Mouse (Mus musculus): ENCODE data around the gene Slc25a24. TPM values are rescaled to one million over a fixed set of nuclear protein-coding genes. Genes with fewer than 3 reads are reported as not detected.

Slc25a24 gene
- polyA plus RNA-seq, 1 experiment from 2014 or later: 39.8 TPM

- 81% methylated on average over 4 of the region's 4 CpGs for WGBS
- Histone ChIP-seq H3K27me3 (replicated peaks; ENCODE audit: control insufficient read depth, insufficient read depth, low read length) (no peaks in the 10 kb centered on the region), H3K4me1 (replicated peaks; ENCODE audit: control insufficient read depth, insufficient read depth, low read length) (no peaks in the 10 kb centered on the region), H3K9me3 (ENCODE audit: control insufficient read depth, low read length) (no peaks in the 10 kb centered on the region), H3K36me3 (ENCODE audit: control insufficient read depth, insufficient read depth, low read length) (peaks cover 41% of the 10 kb centered on the region), H3K4me3 (ENCODE audit: low read depth, low read length) (no peak overlapping the region), H3K27ac (ENCODE audit: low read depth) (no peak overlapping the region), H3K4me2 (ENCODE audit: low read length) (no peak overlapping the region), H3K9ac (ENCODE audit: low read length) (no peak overlapping the region)
- ATAC-seq (replicated peaks; ENCODE audit: low FRiP score, low TSS enrichment, low read depth) (no peak), DNase-seq (ENCODE audit: low spot score) (peak; percentile 35)
Observed at GRCm38 (mm10) chr3:109155926-109156669, 33.1 kb downstream of the Slc25a24 start.

GRCm38 (mm10) chr3:109157481-109157880 is 34.5 kb downstream of the Slc25a24 start:
- H3K27ac ChIP-seq (ENCODE audit: low read depth): no peak overlapping the region
- ATAC-seq (replicated peaks; ENCODE audit: low FRiP score, low TSS enrichment, low read depth) (no peak), DNase-seq (ENCODE audit: low spot score) (peak; percentile 7)
- H3K36me3 ChIP-seq (ENCODE audit: control insufficient read depth, insufficient read depth, low read length): peaks cover 47% of the 10 kb centered on the region
- 81% methylated on average over 3 of the region's 3 CpGs for WGBS
- H3K4me2 ChIP-seq (ENCODE audit: low read length): no peak overlapping the region
- H3K4me3 ChIP-seq (ENCODE audit: low read depth, low read length): no peak overlapping the region
- no peaks in the 10 kb centered on the region for H3K4me1 ChIP-seq (replicated peaks; ENCODE audit: control insufficient read depth, insufficient read depth, low read length)
- no peak overlapping the region for H3K9ac ChIP-seq (ENCODE audit: low read length)
- no peaks in the 10 kb centered on the region for H3K27me3 ChIP-seq (replicated peaks; ENCODE audit: control insufficient read depth, insufficient read depth, low read length)
- H3K9me3 ChIP-seq (ENCODE audit: control insufficient read depth, low read length): no peaks in the 10 kb centered on the region

GRCm38 (mm10) chr3:109164088-109164487 is 41.1 kb downstream of the Slc25a24 start:
- Histone ChIP-seq H3K27ac (ENCODE audit: low read depth) (no peak overlapping the region), H3K4me1 (replicated peaks; ENCODE audit: control insufficient read depth, insufficient read depth, low read length) (no peaks in the 10 kb centered on the region), H3K9ac (ENCODE audit: low read length) (no peak overlapping the region), H3K36me3 (ENCODE audit: control insufficient read depth, insufficient read depth, low read length) (peaks cover 67% of the 10 kb centered on the region), H3K4me2 (ENCODE audit: low read length) (no peak overlapping the region), H3K4me3 (ENCODE audit: low read depth, low read length) (no peak overlapping the region), H3K9me3 (ENCODE audit: control insufficient read depth, low read length) (no peaks in the 10 kb centered on the region), H3K27me3 (replicated peaks; ENCODE audit: control insufficient read depth, insufficient read depth, low read length) (no peaks in the 10 kb centered on the region)
- no peak for ATAC-seq (replicated peaks; ENCODE audit: low FRiP score, low TSS enrichment, low read depth)
- no peak for DNase-seq (ENCODE audit: low spot score)
- WGBS: 93% methylated on average over 2 of the region's 2 CpGs

DNA sequence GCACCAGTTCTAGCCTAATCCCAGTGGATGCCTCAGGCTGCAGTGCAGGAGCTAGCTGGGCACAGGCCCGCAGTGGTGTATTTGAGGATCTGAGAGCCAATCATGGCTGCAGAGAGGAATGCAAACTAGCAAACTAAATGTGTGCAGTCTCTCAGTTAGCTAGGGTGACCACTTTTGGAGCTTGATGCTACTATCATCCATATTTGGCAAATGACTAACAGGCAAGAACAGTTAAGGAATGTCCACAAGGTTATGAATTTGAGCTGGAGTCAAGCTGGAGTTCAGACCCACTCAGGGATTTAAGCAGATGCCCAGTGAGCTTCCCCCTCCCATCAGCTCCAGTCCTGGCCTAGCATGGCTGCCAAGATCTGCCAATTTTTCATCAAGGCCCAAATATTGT is 41.7 kb downstream of the Slc25a24 start:
- no peak for DNase-seq (ENCODE audit: low spot score)
- Histone ChIP-seq H3K4me2 (ENCODE audit: low read length) (no peak overlapping the region), H3K9me3 (ENCODE audit: control insufficient read depth, low read length) (no peaks in the 10 kb centered on the region), H3K27me3 (replicated peaks; ENCODE audit: control insufficient read depth, insufficient read depth, low read length) (no peaks in the 10 kb centered on the region), H3K9ac (ENCODE audit: low read length) (no peak overlapping the region), H3K36me3 (ENCODE audit: control insufficient read depth, insufficient read depth, low read length) (peaks cover 62% of the 10 kb centered on the region), H3K4me3 (ENCODE audit: low read depth, low read length) (no peak overlapping the region), H3K4me1 (replicated peaks; ENCODE audit: control insufficient read depth, insufficient read depth, low read length) (no peaks in the 10 kb centered on the region), H3K27ac (ENCODE audit: low read depth) (no peak overlapping the region)
- ATAC-seq (replicated peaks; ENCODE audit: low FRiP score, low TSS enrichment, low read depth): no peak
- 93% methylated on average over 1 of the region's 1 CpGs for WGBS

GRCm38 (mm10) chr3:109165214-109165829 is 42.4 kb downstream of the Slc25a24 start:
- DNase-seq (ENCODE audit: low spot score) (no peak), ATAC-seq (replicated peaks; ENCODE audit: low FRiP score, low TSS enrichment, low read depth) (no peak; the same call in 1 of the 2 replicates)
- Histone ChIP-seq H3K9me3 (ENCODE audit: control insufficient read depth, low read length) (no peaks in the 10 kb centered on the region), H3K4me3 (ENCODE audit: low read depth, low read length) (no peak overlapping the region), H3K9ac (ENCODE audit: low read length) (no peak overlapping the region), H3K27ac (ENCODE audit: low read depth) (no peak overlapping the region), H3K27me3 (replicated peaks; ENCODE audit: control insufficient read depth, insufficient read depth, low read length) (no peaks in the 10 kb centered on the region), H3K4me2 (ENCODE audit: low read length) (no peak overlapping the region), H3K4me1 (replicated peaks; ENCODE audit: control insufficient read depth, insufficient read depth, low read length) (no peaks in the 10 kb centered on the region), H3K36me3 (ENCODE audit: control insufficient read depth, insufficient read depth, low read length) (peaks cover 56% of the 10 kb centered on the region)
- 85% methylated on average over 8 of the region's 8 CpGs for WGBS

DNA sequence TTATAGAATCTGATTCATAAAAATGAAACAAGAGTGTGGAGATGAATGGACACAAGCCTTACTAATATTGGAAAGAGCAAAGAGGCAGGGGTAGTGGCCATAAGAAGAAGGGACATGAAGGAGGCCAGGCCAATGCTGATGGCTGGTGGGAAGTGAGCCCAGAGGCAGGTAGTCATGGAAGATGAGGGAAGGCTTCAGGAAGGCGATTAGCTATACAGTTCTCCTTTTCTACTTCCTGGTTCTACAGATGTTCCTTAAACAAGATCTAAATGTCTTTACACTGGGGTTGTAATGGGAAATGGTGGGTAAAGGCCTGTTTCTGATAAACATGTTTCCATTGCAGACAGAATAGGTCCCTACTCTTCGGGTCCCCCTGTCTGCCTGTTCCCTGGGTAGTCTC is 46.2 kb downstream of the Slc25a24 start:
- Histone ChIP-seq H3K9ac (ENCODE audit: low read length) (no peak overlapping the region), H3K4me1 (replicated peaks; ENCODE audit: control insufficient read depth, insufficient read depth, low read length) (no peaks in the 10 kb centered on the region), H3K4me2 (ENCODE audit: low read length) (no peak overlapping the region), H3K9me3 (ENCODE audit: control insufficient read depth, low read length) (no peaks in the 10 kb centered on the region), H3K27ac (ENCODE audit: low read depth) (no peak overlapping the region), H3K4me3 (ENCODE audit: low read depth, low read length) (no peak overlapping the region), H3K36me3 (ENCODE audit: control insufficient read depth, insufficient read depth, low read length) (peaks cover 39% of the 10 kb centered on the region), H3K27me3 (replicated peaks; ENCODE audit: control insufficient read depth, insufficient read depth, low read length) (no peaks in the 10 kb centered on the region)
- no peak for ATAC-seq (replicated peaks; ENCODE audit: low FRiP score, low TSS enrichment, low read depth)
- no peak for DNase-seq (ENCODE audit: low spot score)
- WGBS: 81% methylated on average over 2 of the region's 2 CpGs

- whole genome bisulfite sequencing: 33% methylated on average over 15 of the region's 15 CpGs
- Histone ChIP-seq H3K4me1 (replicated peaks; ENCODE audit: control insufficient read depth, insufficient read depth, low read length) (no peaks in the 10 kb centered on the region), H3K27me3 (replicated peaks; ENCODE audit: control insufficient read depth, insufficient read depth, low read length) (no peaks in the 10 kb centered on the region), H3K9me3 (ENCODE audit: control insufficient read depth, low read length) (no peaks in the 10 kb centered on the region), H3K27ac (ENCODE audit: low read depth) (no peak overlapping the region), H3K4me2 (ENCODE audit: low read length) (no peak overlapping the region), H3K4me3 (ENCODE audit: low read depth, low read length) (no peak overlapping the region), H3K36me3 (ENCODE audit: control insufficient read depth, insufficient read depth, low read length) (peaks cover 23% of the 10 kb centered on the region), H3K9ac (ENCODE audit: low read length) (no peak overlapping the region)
- peak; percentile 43 for ATAC-seq (replicated peaks; ENCODE audit: low FRiP score, low TSS enrichment, low read depth)
- DNase-seq (ENCODE audit: low spot score): peak; percentile 76
Observed at GRCm38 (mm10) chr3:109171070-109171778, 48.3 kb downstream of the Slc25a24 start.

DNA sequence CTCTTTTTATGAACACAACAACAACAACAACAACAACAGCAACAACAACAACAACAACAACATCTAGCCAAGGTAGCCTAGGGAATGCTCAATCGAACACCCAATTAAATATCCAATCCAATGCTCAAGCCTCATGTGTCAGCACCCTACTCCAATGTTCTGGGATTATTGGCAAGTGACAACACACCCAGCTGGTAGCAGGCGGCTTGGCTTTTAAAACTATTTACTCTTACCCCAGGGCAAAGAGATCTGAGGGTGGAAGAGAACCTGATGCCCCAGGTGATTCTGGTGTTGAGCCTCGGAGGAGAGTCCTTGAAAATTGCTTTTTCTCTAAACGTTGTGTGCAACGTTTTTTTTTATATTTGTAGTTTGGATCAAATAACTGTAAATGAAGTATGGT is 51.4 kb downstream of the Slc25a24 start:
- Histone ChIP-seq H3K9ac (ENCODE audit: low read length) (no peak overlapping the region), H3K4me2 (ENCODE audit: low read length) (no peak overlapping the region), H3K36me3 (ENCODE audit: control insufficient read depth, insufficient read depth, low read length) (peaks cover 7% of the 10 kb centered on the region; the same call in 1 of the 2 replicates), H3K4me3 (ENCODE audit: low read depth, low read length) (no peak overlapping the region), H3K9me3 (ENCODE audit: control insufficient read depth, low read length) (no peaks in the 10 kb centered on the region), H3K4me1 (replicated peaks; ENCODE audit: control insufficient read depth, insufficient read depth, low read length) (no peaks in the 10 kb centered on the region), H3K27ac (ENCODE audit: low read depth) (no peak overlapping the region), H3K27me3 (replicated peaks; ENCODE audit: control insufficient read depth, insufficient read depth, low read length) (no peaks in the 10 kb centered on the region)
- WGBS: 80% methylated on average over 5 of the region's 5 CpGs
- ATAC-seq (replicated peaks; ENCODE audit: low FRiP score, low TSS enrichment, low read depth) (no peak), DNase-seq (ENCODE audit: low spot score) (no peak)

Measured in intestine, embryonic 14.5 days (tissue).